Mouse (Mus musculus) embryonic facial prominence, embryonic 13.5 days (tissue): ENCODE measurements around the gene Cnga4. TPM values are rescaled to one million over a fixed set of nuclear protein-coding genes. Genes with fewer than 3 reads are reported as not detected.
"Not testable (repeated sequence)": the region's sequence is repeated elsewhere in the genome, so short reads cannot be mapped to it uniquely, and the experiment has no call there.

Source experiments
- ATAC-seq: fragments of 200-750 bp; cut with Nextera tagmentation; 2 replicates; pipeline ENCODE4 v1.8.0; 2017; ENCODE audit warnings: low read depth; ENCODE audit not compliant: insufficient number of reproducible peaks, insufficient read depth, low FRiP score, low TSS enrichment
- H3K27ac ChIP-seq: fragments of 300-500 bp; sonication (generic); 2 replicates; pipeline ENCODE4 v1.5.1; 2015; ENCODE audit warnings: moderate library complexity, mild to moderate bottlenecking, inconsistent platforms
- H3K27me3 ChIP-seq: fragments of 300-500 bp; sonication (generic); 2 replicates; pipeline ENCODE4 v1.6.1; 2015; ENCODE audit warnings: mild to moderate bottlenecking, inconsistent platforms
- H3K36me3 ChIP-seq: fragments of 300-500 bp; sonication (generic); 2 replicates; pipeline ENCODE4 v1.6.1; 2015; ENCODE audit warnings: mild to moderate bottlenecking, inconsistent platforms
- H3K4me1 ChIP-seq: fragments of 300-500 bp; sonication (generic); 2 replicates; pipeline ENCODE4 v1.6.1; 2015; ENCODE audit warnings: inconsistent platforms
- H3K4me2 ChIP-seq: fragments of 300-500 bp; sonication (generic); 2 replicates; pipeline ENCODE4 v1.6.1; 2015; ENCODE audit warnings: moderate library complexity, mild to moderate bottlenecking, inconsistent platforms
- H3K4me3 ChIP-seq: fragments of 300-500 bp; sonication (generic); 2 replicates; pipeline ENCODE4 v1.5.1; 2015; ENCODE audit warnings: mild to moderate bottlenecking, inconsistent platforms
- H3K9ac ChIP-seq: fragments of 300-500 bp; sonication (generic); 2 replicates; pipeline ENCODE4 v1.6.1; 2015; ENCODE audit warnings: mild to moderate bottlenecking, inconsistent platforms
- H3K9me3 ChIP-seq: fragments of 300-500 bp; sonication (generic); 2 replicates; pipeline ENCODE4 v1.6.1; 2016; ENCODE audit warnings: inconsistent platforms
- WGBS: fragments of 180-500 bp; shearing (Covaris S2); methylation state at CpG from one replicate; pipeline ENCODE4 v1.1.7; 2015; ENCODE audit warnings: mixed read lengths; 5-methylcytosine and 5-hydroxymethylcytosine counted together
- polyA plus RNA-seq: library from polyadenylated mRNA; unstranded; fragments of >200 nt; fragmentation: Nextera tagmentation; extraction: Ambion mirVana; gene quantifications from 2 replicates; pipeline ENCODE4 v1.2.1, GENCODE M21; 2015

Gene Cnga4
- polyA plus RNA-seq = 0.10 TPM in 1 of 2 replicates, not detected in the other

- ATAC-seq = no peak
- Histone ChIP-seq H3K9me3 (no peaks in the 10 kb centered on the region), H3K9ac (no peak within 1 kb of the TSS), H3K36me3 (no peaks in the 10 kb centered on the region), H3K4me1 (peaks cover under 1% of the 10 kb centered on the region), H3K4me2 (no peak within 1 kb of the TSS), H3K27ac (no peak within 1 kb of the TSS), H3K27me3 (no peaks in the 10 kb centered on the region), H3K4me3 (no peak within 1 kb of the TSS)
- 59% methylated on average over 5 of the region's 5 CpGs for WGBS
Observed at GRCm38 (mm10) chr7:105404268-105404667, at the start of gene Cnga4. TSS of gene Cnga4 (plus strand) at chr7:105404568.

- H3K27me3 ChIP-seq, H3K4me2 ChIP-seq, H3K9ac ChIP-seq, H3K9me3 ChIP-seq, H3K4me1 ChIP-seq, H3K36me3 ChIP-seq, H3K4me3 ChIP-seq, H3K27ac ChIP-seq, ATAC-seq: not testable (repeated sequence)
- no CpG with 5 or more reads among the region's 5 CpGs for WGBS
Observed at GRCm38 (mm10) chr7:105356064-105356463, 48.3 kb upstream of the Cnga4 start.

GRCm38 (mm10) chr7:105356487-105356886 lies 47.9 kb upstream of the Cnga4 start:
- H3K4me3 ChIP-seq, H3K27ac ChIP-seq, H3K36me3 ChIP-seq, ATAC-seq, H3K9me3 ChIP-seq, H3K4me1 ChIP-seq, H3K27me3 ChIP-seq, H3K4me2 ChIP-seq, H3K9ac ChIP-seq: not testable (repeated sequence)
- WGBS = 98% methylated on average over 1 of the region's 2 CpGs

- no peak overlapping the region for H3K4me3 ChIP-seq
- no peaks in the 10 kb centered on the region for H3K36me3 ChIP-seq
- H3K27ac ChIP-seq = no peak overlapping the region
- no peak overlapping the region for H3K4me2 ChIP-seq
- no peaks in the 10 kb centered on the region for H3K27me3 ChIP-seq
- 83% methylated on average over 2 of the region's 2 CpGs for WGBS
- no peaks in the 10 kb centered on the region for H3K4me1 ChIP-seq
- H3K9me3 ChIP-seq = no peaks in the 10 kb centered on the region
- no peak for ATAC-seq
- no peak overlapping the region for H3K9ac ChIP-seq
Observed at GRCm38 (mm10) chr7:105361713-105362112, 42.7 kb upstream of the Cnga4 start.

- no peak for ATAC-seq
- Histone ChIP-seq H3K4me2 (no peak overlapping the region), H3K36me3 (peaks cover 3% of the 10 kb centered on the region), H3K27me3 (no peaks in the 10 kb centered on the region), H3K27ac (no peak overlapping the region), H3K4me3 (no peak overlapping the region), H3K4me1 (no peaks in the 10 kb centered on the region), H3K9ac (no peak overlapping the region), H3K9me3 (no peaks in the 10 kb centered on the region)
- WGBS = 81% methylated on average over 5 of the region's 5 CpGs
Observed at GRCm38 (mm10) chr7:105367268-105367667, 37.1 kb upstream of the Cnga4 start.

- 95% methylated on average over 1 of the region's 1 CpGs for WGBS
- Histone ChIP-seq H3K4me1 (no peaks in the 10 kb centered on the region), H3K4me2 (no peak within 1 kb of the TSS), H3K36me3 (peaks cover 8% of the 10 kb centered on the region), H3K9me3 (no peaks in the 10 kb centered on the region), H3K27ac (no peak within 1 kb of the TSS), H3K4me3 (no peak within 1 kb of the TSS), H3K27me3 (no peaks in the 10 kb centered on the region), H3K9ac (no peak within 1 kb of the TSS)
- ATAC-seq = no peak
Observed at GRCm38 (mm10) chr7:105367930-105368329, 36.4 kb upstream of the Cnga4 start, which contains the start of gene Olfr692. TSS of gene Olfr692 (plus strand) at chr7:105368230.

GRCm38 (mm10) chr7:105368521-105368920 lies 35.8 kb upstream of the Cnga4 start:
- H3K27me3 ChIP-seq = no peaks in the 10 kb centered on the region
- ATAC-seq = 0 out of 2 replicates have a peak, but pooled peaks have one; percentile 26
- H3K4me3 ChIP-seq = no peak overlapping the region
- no peaks in the 10 kb centered on the region for H3K9me3 ChIP-seq
- H3K36me3 ChIP-seq = peaks cover 14% of the 10 kb centered on the region
- no peak overlapping the region for H3K9ac ChIP-seq
- no peak overlapping the region for H3K4me2 ChIP-seq
- WGBS = 90% methylated on average over 4 of the region's 4 CpGs
- no peaks in the 10 kb centered on the region for H3K4me1 ChIP-seq
- H3K27ac ChIP-seq = no peak overlapping the region

GRCm38 (mm10) chr7:105372912-105373311 lies 31.5 kb upstream of the Cnga4 start:
- Histone ChIP-seq H3K36me3 (peaks cover 39% of the 10 kb centered on the region), H3K4me1 (no peaks in the 10 kb centered on the region), H3K4me2 (no peak overlapping the region), H3K27ac (no peak overlapping the region), H3K9me3 (no peaks in the 10 kb centered on the region), H3K9ac (no peak overlapping the region), H3K27me3 (no peaks in the 10 kb centered on the region), H3K4me3 (no peak overlapping the region)
- no peak for ATAC-seq
- 86% methylated on average over 1 of the region's 1 CpGs for WGBS

GRCm38 (mm10) chr7:105373509-105373908 lies 30.9 kb upstream of the Cnga4 start:
- Histone ChIP-seq H3K9ac (no peak overlapping the region), H3K36me3 (peaks cover 45% of the 10 kb centered on the region), H3K27ac (no peak overlapping the region), H3K4me2 (no peak overlapping the region), H3K4me1 (no peaks in the 10 kb centered on the region), H3K9me3 (no peaks in the 10 kb centered on the region), H3K4me3 (no peak overlapping the region), H3K27me3 (no peaks in the 10 kb centered on the region)
- 89% methylated on average over 4 of the region's 4 CpGs for WGBS
- no peak for ATAC-seq

- no peak for ATAC-seq
- Histone ChIP-seq H3K9me3 (no peaks in the 10 kb centered on the region), H3K9ac (no peak overlapping the region), H3K4me2 (no peak overlapping the region), H3K36me3 (peaks cover 50% of the 10 kb centered on the region), H3K27me3 (no peaks in the 10 kb centered on the region), H3K27ac (no peak overlapping the region), H3K4me1 (no peaks in the 10 kb centered on the region), H3K4me3 (no peak overlapping the region)
- WGBS = 99% methylated on average over 3 of the region's 3 CpGs
Observed at GRCm38 (mm10) chr7:105373976-105374375, 30.4 kb upstream of the Cnga4 start.

GRCm38 (mm10) chr7:105374866-105375265 lies 29.5 kb upstream of the Cnga4 start, which contains the start of gene Gm5901:
TSS of gene Gm5901 (plus strand) at chr7:105375038.
- H3K4me1 ChIP-seq = no peaks in the 10 kb centered on the region
- H3K4me3 ChIP-seq = no peak within 1 kb of the TSS
- no peaks in the 10 kb centered on the region for H3K9me3 ChIP-seq
- no peak for ATAC-seq
- no peak within 1 kb of the TSS for H3K9ac ChIP-seq
- WGBS = 90% methylated on average over 1 of the region's 1 CpGs
- H3K36me3 ChIP-seq = peaks cover 59% of the 10 kb centered on the region
- H3K27me3 ChIP-seq = no peaks in the 10 kb centered on the region
- no peak within 1 kb of the TSS for H3K4me2 ChIP-seq
- no peak within 1 kb of the TSS for H3K27ac ChIP-seq

GRCm38 (mm10) chr7:105380329-105380728 lies 24.0 kb upstream of the Cnga4 start:
- H3K9me3 ChIP-seq = no peaks in the 10 kb centered on the region
- H3K27ac ChIP-seq = no peak overlapping the region
- no peak overlapping the region for H3K4me3 ChIP-seq
- H3K4me2 ChIP-seq = no peak overlapping the region
- peaks cover 77% of the 10 kb centered on the region for H3K36me3 ChIP-seq
- no peaks in the 10 kb centered on the region for H3K4me1 ChIP-seq
- ATAC-seq = no peak
- no peaks in the 10 kb centered on the region for H3K27me3 ChIP-seq
- H3K9ac ChIP-seq = no peak overlapping the region
- 92% methylated on average over 3 of the region's 3 CpGs for WGBS
